ENCODE assay signal across 25 mouse cellular contexts in genomic region chr9:64543125-64543524, GRCm38 (mm10).
A peak's percentile ranks its signal among the peaks of the same experiment; 100 is the strongest.
DNase-seq lines count a peak whose midpoint lies in the region; ATAC-seq and TF ChIP-seq lines count a peak whose summit lies in the region.
"Had no signal": no experiment of that assay in that cellular context is flagged by ENCODE, and none has a peak within 500 bp of the region (broad histone marks: within the 10 kb centered on the region; RNA-seq: fewer than 3 reads in every experiment).

No protein-coding gene starts in this region.

- ATAC-seq in forebrain, embryonic 15.5 days (replicated peaks) = no peak
- ATAC-seq in forebrain, embryonic 12.5 days (ENCODE audit: low FRiP score) = no peak
- ATAC-seq in lung, embryonic 14.5 days (ENCODE audit: insufficient read depth) = no peak
- peak; percentile 58; the same call in 1 of the 2 replicates for ATAC-seq in forebrain, embryonic 16.5 days
- 0 out of 2 replicates have a peak, but pooled peaks have one; percentile 45 for ATAC-seq in midbrain, embryonic 15.5 days (replicated peaks)
- ATAC-seq: CD4-positive, CD25-positive, alpha-beta regulatory T cell, adult 4 months; intestine, embryonic 16.5 days had no signal

- DNase-seq in lung, embryonic 14.5 days = peak; percentile 40
- DNase-seq in lung, adult 2 months = no peak
- no peak for DNase-seq in gastrocnemius, postnatal 4 days (ENCODE audit: low spot score in 2 of 2)
- DNase-seq: adrenal gland, postnatal 14 days; cerebellum, adult 18-20 months; cerebellum, postnatal 10 days; gastrocnemius, postnatal 25 days; heart, adult 18-20 months; kidney, adult 8-10 months; kidney, postnatal 4 days; lung, postnatal 36 days; thymus, adult 2 months; thymus, postnatal 36 days had no signal

- H3K27ac ChIP-seq in forebrain, embryonic 15.5 days (replicated peaks) = 0 out of 2 replicates have a peak overlapping the region, but pooled peaks have one; percentile 24
- H3K27ac ChIP-seq in forebrain, embryonic 12.5 days = no peak overlapping the region
- no peak overlapping the region for H3K27ac ChIP-seq in lung, embryonic 14.5 days (ENCODE audit: low read depth)
- H3K27ac ChIP-seq in forebrain, embryonic 16.5 days (ENCODE audit: low read length) = no peak overlapping the region
- H3K27ac ChIP-seq in midbrain, embryonic 15.5 days = peak overlapping the region; percentile 49; the same call in 1 of the 2 replicates
- H3K27ac ChIP-seq: embryonic facial prominence, embryonic 15.5 days; kidney, postnatal 0 days; limb, embryonic 13.5 days; liver, embryonic 14.5 days had no signal

- WGBS in forebrain, embryonic 15.5 days = 22% methylated on average over 7 of the region's 7 CpGs
- WGBS in forebrain, embryonic 12.5 days = 39% methylated on average over 7 of the region's 7 CpGs
- 14% methylated on average over 7 of the region's 7 CpGs for WGBS in lung, embryonic 14.5 days
- WGBS in lung, adult 2 months = 47% methylated on average over 7 of the region's 7 CpGs
- WGBS in forebrain, embryonic 16.5 days = 19% methylated on average over 7 of the region's 7 CpGs
- 27% methylated on average over 7 of the region's 7 CpGs for WGBS in midbrain, embryonic 15.5 days

- no peaks in the 10 kb centered on the region for H3K36me3 ChIP-seq in forebrain, embryonic 15.5 days
- no peaks in the 10 kb centered on the region for H3K36me3 ChIP-seq in forebrain, embryonic 12.5 days (replicated peaks)
- no peaks in the 10 kb centered on the region for H3K36me3 ChIP-seq in lung, embryonic 14.5 days (ENCODE audit: insufficient read depth)
- no peaks in the 10 kb centered on the region for H3K36me3 ChIP-seq in forebrain, embryonic 16.5 days (ENCODE audit: control insufficient read depth, insufficient read depth)
- no peaks in the 10 kb centered on the region for H3K36me3 ChIP-seq in midbrain, embryonic 15.5 days (replicated peaks)
- H3K36me3 ChIP-seq: embryonic facial prominence, embryonic 15.5 days; heart, embryonic 12.5 days; limb, embryonic 13.5 days had no signal

- TF ChIP-seq POLR2A in lung, adult 2 months (IDR thresholded peaks at IDR 0.05; ENCODE audit: borderline replicate concordance, extremely low read depth, low read depth, low read length) = no peak

- H3K27me3 ChIP-seq in forebrain, embryonic 15.5 days = no peaks in the 10 kb centered on the region
- H3K27me3 ChIP-seq in forebrain, embryonic 12.5 days = peaks cover 11% of the 10 kb centered on the region; the same call in 1 of the 2 replicates
- H3K27me3 ChIP-seq in lung, embryonic 14.5 days (ENCODE audit: insufficient read depth, low read length) = no peaks in the 10 kb centered on the region
- H3K27me3 ChIP-seq in forebrain, embryonic 16.5 days (replicated peaks; ENCODE audit: control insufficient read depth, insufficient read depth, low read length) = no peaks in the 10 kb centered on the region
- no peaks in the 10 kb centered on the region for H3K27me3 ChIP-seq in midbrain, embryonic 15.5 days (replicated peaks)
- H3K27me3 ChIP-seq: embryonic facial prominence, embryonic 15.5 days had no signal

- peaks cover 9% of the 10 kb centered on the region; the same call in 1 of the 2 replicates for H3K4me1 ChIP-seq in forebrain, embryonic 15.5 days
- peaks cover 15% of the 10 kb centered on the region for H3K4me1 ChIP-seq in forebrain, embryonic 12.5 days
- 0 out of 2 replicates have a peak, but pooled peaks cover 2% of the 10 kb centered on the region for H3K4me1 ChIP-seq in lung, embryonic 14.5 days (ENCODE audit: insufficient read depth)
- no peaks in the 10 kb centered on the region; the same call in 1 of the 2 replicates for H3K4me1 ChIP-seq in lung, adult 2 months (ENCODE audit: control insufficient read depth, insufficient read depth, low read length)
- H3K4me1 ChIP-seq in forebrain, embryonic 16.5 days (replicated peaks; ENCODE audit: control insufficient read depth, insufficient read depth, low read length) = peaks cover 8% of the 10 kb centered on the region
- H3K4me1 ChIP-seq in midbrain, embryonic 15.5 days = peaks cover 13% of the 10 kb centered on the region
- H3K4me1 ChIP-seq: embryonic facial prominence, embryonic 15.5 days; limb, embryonic 13.5 days; megakaryocyte, embryonic 14.5 days had no signal

- no peaks in the 10 kb centered on the region for H3K9me3 ChIP-seq in forebrain, embryonic 15.5 days
- H3K9me3 ChIP-seq in forebrain, embryonic 12.5 days = no peaks in the 10 kb centered on the region
- H3K9me3 ChIP-seq in lung, embryonic 14.5 days (ENCODE audit: low read depth, low read length) = no peaks in the 10 kb centered on the region
- no peaks in the 10 kb centered on the region for H3K9me3 ChIP-seq in forebrain, embryonic 16.5 days (ENCODE audit: control insufficient read depth, low read length)
- no peaks in the 10 kb centered on the region for H3K9me3 ChIP-seq in midbrain, embryonic 15.5 days
- H3K9me3 ChIP-seq: embryonic facial prominence, embryonic 15.5 days; heart, embryonic 12.5 days; limb, embryonic 13.5 days; megakaryocyte, embryonic 14.5 days had no signal

- no peak for TF ChIP-seq CTCF in lung, embryonic 14.5 days (IDR thresholded peaks at IDR 0.05; ENCODE audit: low read depth)
- TF ChIP-seq CTCF in lung, adult 2 months (IDR thresholded peaks at IDR 0.05; ENCODE audit: insufficient read depth, low read length) = no peak

- no peak overlapping the region for H3K4me2 ChIP-seq in forebrain, embryonic 15.5 days (replicated peaks)
- no peak overlapping the region for H3K4me2 ChIP-seq in forebrain, embryonic 12.5 days
- H3K4me2 ChIP-seq in lung, embryonic 14.5 days = no peak overlapping the region
- H3K4me2 ChIP-seq in forebrain, embryonic 16.5 days (ENCODE audit: low read length) = no peak overlapping the region
- no peak overlapping the region for H3K4me2 ChIP-seq in midbrain, embryonic 15.5 days
- H3K4me2 ChIP-seq: embryonic facial prominence, embryonic 15.5 days; heart, embryonic 12.5 days; limb, embryonic 13.5 days had no signal

- H3K9ac ChIP-seq in forebrain, embryonic 15.5 days (replicated peaks) = no peak overlapping the region
- H3K9ac ChIP-seq in forebrain, embryonic 12.5 days = no peak overlapping the region
- H3K9ac ChIP-seq in lung, embryonic 14.5 days = no peak overlapping the region
- no peak overlapping the region for H3K9ac ChIP-seq in forebrain, embryonic 16.5 days (replicated peaks; ENCODE audit: low read depth, low read length)
- no peak overlapping the region for H3K9ac ChIP-seq in midbrain, embryonic 15.5 days
- H3K9ac ChIP-seq: embryonic facial prominence, embryonic 15.5 days; heart, embryonic 12.5 days; limb, embryonic 13.5 days; liver, embryonic 14.5 days had no signal

- no peak overlapping the region for H3K4me3 ChIP-seq in forebrain, embryonic 15.5 days
- no peak overlapping the region for H3K4me3 ChIP-seq in forebrain, embryonic 12.5 days (replicated peaks)
- H3K4me3 ChIP-seq in lung, embryonic 14.5 days (ENCODE audit: low read depth, low read length) = no peak overlapping the region
- H3K4me3 ChIP-seq in lung, adult 2 months (replicated peaks; ENCODE audit: extremely low read depth, low read depth, low read length) = no peak overlapping the region
- H3K4me3 ChIP-seq in forebrain, embryonic 16.5 days (replicated peaks; ENCODE audit: low read length) = no peak overlapping the region
- H3K4me3 ChIP-seq in midbrain, embryonic 15.5 days = no peak overlapping the region
- H3K4me3 ChIP-seq: embryonic facial prominence, embryonic 15.5 days; heart, embryonic 12.5 days; limb, embryonic 13.5 days; megakaryocyte, embryonic 14.5 days had no signal

Comparison
In these comparisons a context has a peak if more than half of its experiments do, and no peak if none do; other contexts are left out.
1. ATAC-seq: peak in forebrain, embryonic 16.5 days (single experiment) and midbrain, embryonic 15.5 days (single experiment); none in forebrain, embryonic 15.5 days (single experiment), forebrain, embryonic 12.5 days (single experiment) and lung, embryonic 14.5 days (single experiment).
2. H3K27ac ChIP-seq: peak in forebrain, embryonic 15.5 days (single experiment) and midbrain, embryonic 15.5 days (single experiment); none in forebrain, embryonic 12.5 days (single experiment), lung, embryonic 14.5 days (single experiment) and forebrain, embryonic 16.5 days (single experiment).